Mouse (Mus musculus): ENCODE data around the gene Cd83. TPM values are rescaled to one million over a fixed set of nuclear protein-coding genes. Genes with fewer than 3 reads are reported as not detected.

The Cd83 gene
- polyA plus RNA-seq, 1 experiment from 2014 or later, result 5.7 TPM

DNA sequence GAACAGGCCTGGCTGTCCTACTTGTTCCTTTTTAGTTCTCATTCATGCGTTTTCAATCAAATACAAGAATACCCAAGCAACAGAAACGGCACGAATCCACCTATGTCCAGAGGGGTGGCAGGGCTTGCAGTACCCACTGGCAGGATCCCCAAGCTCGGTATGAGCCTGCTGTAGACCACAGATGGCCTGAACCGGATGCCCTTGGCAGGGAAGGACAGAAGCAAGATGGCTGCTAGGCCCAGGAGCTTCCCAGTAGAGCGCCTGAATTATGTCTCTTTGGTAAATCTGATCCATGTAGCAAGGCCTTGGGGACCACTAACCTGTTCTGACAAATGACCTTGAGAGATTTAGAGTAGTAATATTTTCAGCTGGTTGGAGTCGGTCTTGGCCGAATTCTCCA lies 28.9 kb downstream of the Cd83 start:
- WGBS, result 88% methylated on average over 8 of the region's 8 CpGs
- H3K9ac ChIP-seq, result no peak overlapping the region
- ATAC-seq (ENCODE audit: insufficient number of reproducible peaks, low FRiP score, low TSS enrichment, low read depth), result no peak

GRCm38 (mm10) chr13:43817461-43817860 lies 32.9 kb downstream of the Cd83 start:
- 82% methylated on average over 3 of the region's 3 CpGs for WGBS
- no peak for ATAC-seq (ENCODE audit: insufficient number of reproducible peaks, low FRiP score, low TSS enrichment, low read depth)

More for the DNA sequence above, 28.9 kb downstream of the Cd83 start:
- Histone ChIP-seq H3K36me3 (no peaks in the 10 kb centered on the region), H3K4me3 (replicated peaks) (no peak overlapping the region), H3K4me1 (no peaks in the 10 kb centered on the region), H3K9me3 (replicated peaks) (no peaks in the 10 kb centered on the region), H3K27ac (replicated peaks) (no peak overlapping the region), H3K27me3 (no peaks in the 10 kb centered on the region), H3K4me2 (replicated peaks) (no peak overlapping the region)

DNA sequence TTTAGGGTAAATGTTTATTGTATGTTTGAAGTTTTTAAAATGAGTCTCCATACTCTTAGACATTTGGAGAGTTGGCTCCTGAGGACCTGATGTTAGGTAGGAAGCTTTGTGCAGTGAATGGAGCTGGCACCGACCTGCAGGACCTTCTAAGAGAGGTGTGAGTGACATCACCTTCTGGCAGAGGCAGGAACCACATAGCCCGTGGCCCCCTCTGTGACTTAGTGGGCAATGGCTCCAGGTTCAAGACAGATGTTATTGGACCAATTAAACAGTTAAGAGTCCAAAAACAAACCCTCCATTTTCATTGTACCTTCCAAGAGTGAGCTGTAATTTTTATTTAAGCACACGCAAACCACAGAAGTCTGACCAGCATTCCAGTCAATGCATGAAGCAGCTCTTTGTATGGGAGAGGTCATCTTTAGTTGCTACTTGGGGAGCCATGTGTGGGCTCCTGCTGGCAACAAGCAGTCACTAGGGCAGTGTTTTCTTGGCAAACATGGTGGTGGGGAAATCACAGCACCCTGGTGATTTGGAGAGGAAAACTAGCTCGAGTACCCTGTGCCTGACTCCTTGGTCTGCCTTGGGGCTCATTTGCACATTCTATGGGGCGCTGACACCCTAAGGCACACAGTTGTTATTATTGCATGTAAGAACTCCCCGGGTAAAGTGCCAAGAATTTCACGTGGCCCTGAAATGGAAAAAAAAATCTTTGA lies 33.9 kb downstream of the Cd83 start:
- H3K4me1 ChIP-seq, result no peaks in the 10 kb centered on the region
- H3K27ac ChIP-seq (replicated peaks), result no peak overlapping the region
- H3K9ac ChIP-seq, result no peak overlapping the region
- no peak overlapping the region for H3K4me3 ChIP-seq (replicated peaks)
- no peak overlapping the region for H3K4me2 ChIP-seq (replicated peaks)
- 65% methylated on average over 7 of the region's 7 CpGs for WGBS
- no peak for ATAC-seq (ENCODE audit: insufficient number of reproducible peaks, low FRiP score, low TSS enrichment, low read depth)
- H3K36me3 ChIP-seq, result no peaks in the 10 kb centered on the region
- no peaks in the 10 kb centered on the region for H3K9me3 ChIP-seq (replicated peaks)
- H3K27me3 ChIP-seq, result no peaks in the 10 kb centered on the region

More at GRCm38 (mm10) chr13:43817461-43817860, 32.9 kb downstream of the Cd83 start:
- H3K4me3 ChIP-seq (replicated peaks), result no peak overlapping the region
- H3K4me2 ChIP-seq (replicated peaks), result no peak overlapping the region
- no peak overlapping the region for H3K27ac ChIP-seq (replicated peaks)
- H3K9ac ChIP-seq, result no peak overlapping the region
- H3K36me3 ChIP-seq, result no peaks in the 10 kb centered on the region
- no peaks in the 10 kb centered on the region for H3K9me3 ChIP-seq (replicated peaks)
- no peaks in the 10 kb centered on the region for H3K27me3 ChIP-seq
- H3K4me1 ChIP-seq, result no peaks in the 10 kb centered on the region

DNA sequence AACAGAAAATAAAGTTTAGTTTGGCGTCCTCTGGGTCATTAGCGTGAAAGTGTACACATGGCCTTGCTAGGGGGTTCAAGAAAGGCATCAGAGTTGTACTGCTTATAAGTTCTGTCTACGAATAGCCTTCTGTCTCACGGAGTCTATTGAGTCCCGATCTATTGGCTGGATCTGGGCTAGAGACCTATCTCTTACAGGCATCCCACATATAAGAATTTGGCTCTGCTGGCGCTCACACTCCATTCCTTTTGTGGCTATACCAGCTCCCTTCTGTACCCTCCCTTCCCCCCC lies 34.4 kb downstream of the Cd83 start:
- H3K4me3 ChIP-seq (replicated peaks), result no peak overlapping the region
- ATAC-seq (ENCODE audit: insufficient number of reproducible peaks, low FRiP score, low TSS enrichment, low read depth), result no peak
- 81% methylated on average over 6 of the region's 6 CpGs for WGBS

DNA sequence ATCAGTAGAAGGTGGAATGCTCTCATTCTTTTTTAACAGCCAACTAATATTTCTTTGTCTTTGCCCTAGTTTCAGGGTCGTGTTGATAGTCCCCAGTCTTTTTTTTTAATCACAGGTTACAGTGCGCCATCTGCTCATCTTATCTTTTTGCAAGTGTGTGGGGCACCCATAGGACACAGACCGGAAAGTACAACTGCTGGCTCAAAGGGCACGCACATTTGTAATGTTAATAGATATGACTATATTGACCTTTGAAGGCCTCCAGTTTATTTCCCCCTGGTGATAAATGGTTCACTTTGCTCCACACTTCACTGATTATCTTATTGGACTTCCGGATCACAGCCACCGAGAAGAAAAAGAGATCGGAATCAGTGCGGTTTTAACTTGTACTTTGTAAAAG lies 35.5 kb downstream of the Cd83 start:
- H3K9me3 ChIP-seq (replicated peaks), result no peaks in the 10 kb centered on the region
- H3K4me1 ChIP-seq, result no peaks in the 10 kb centered on the region
- 89% methylated on average over 8 of the region's 8 CpGs for whole genome bisulfite sequencing
- H3K36me3 ChIP-seq, result no peaks in the 10 kb centered on the region
- no peak overlapping the region for H3K9ac ChIP-seq
- H3K27me3 ChIP-seq, result no peaks in the 10 kb centered on the region
- H3K27ac ChIP-seq (replicated peaks), result no peak overlapping the region
- H3K4me2 ChIP-seq (replicated peaks), result no peak overlapping the region
- H3K4me3 ChIP-seq (replicated peaks), result no peak overlapping the region
- no peak for ATAC-seq (ENCODE audit: insufficient number of reproducible peaks, low FRiP score, low TSS enrichment, low read depth)

More for the DNA sequence above, 34.4 kb downstream of the Cd83 start:
- no peaks in the 10 kb centered on the region for H3K27me3 ChIP-seq
- no peaks in the 10 kb centered on the region for H3K4me1 ChIP-seq
- H3K27ac ChIP-seq (replicated peaks), result no peak overlapping the region
- no peak overlapping the region for H3K4me2 ChIP-seq (replicated peaks)
- H3K36me3 ChIP-seq, result no peaks in the 10 kb centered on the region
- H3K9me3 ChIP-seq (replicated peaks), result no peaks in the 10 kb centered on the region
- no peak overlapping the region for H3K9ac ChIP-seq

- WGBS, result 79% methylated on average over 4 of the region's 4 CpGs
- no peaks in the 10 kb centered on the region for H3K36me3 ChIP-seq
Observed at GRCm38 (mm10) chr13:43822306-43822705, 37.7 kb downstream of the Cd83 start.

DNA sequence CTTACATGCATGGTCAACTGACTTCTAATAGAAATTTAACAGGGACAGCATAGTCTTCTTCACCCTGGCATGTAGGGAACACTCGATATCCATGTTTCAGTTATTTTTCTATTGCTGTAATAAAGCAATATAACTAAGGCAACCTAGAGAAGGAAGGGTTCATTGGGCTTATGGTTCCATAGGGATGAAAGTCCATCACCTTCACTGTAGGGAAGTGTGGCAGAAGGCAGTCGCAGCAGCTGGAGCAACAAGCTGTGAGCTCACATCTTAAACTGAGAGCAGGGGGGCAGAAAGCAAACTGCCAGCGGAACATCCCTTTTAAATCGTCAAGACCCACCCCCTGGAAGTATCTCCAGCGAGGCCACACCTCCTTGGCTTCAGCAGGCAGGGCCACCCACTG lies 44.1 kb downstream of the Cd83 start:
- no peak overlapping the region for H3K27ac ChIP-seq (replicated peaks)
- H3K9ac ChIP-seq, result no peak overlapping the region
- H3K4me1 ChIP-seq, result no peaks in the 10 kb centered on the region
- H3K9me3 ChIP-seq (replicated peaks), result no peaks in the 10 kb centered on the region
- H3K4me2 ChIP-seq (replicated peaks), result no peak overlapping the region
- H3K27me3 ChIP-seq, result no peaks in the 10 kb centered on the region
- H3K36me3 ChIP-seq, result no peaks in the 10 kb centered on the region
- H3K4me3 ChIP-seq (replicated peaks), result no peak overlapping the region
- WGBS, result 53% methylated on average over 5 of the region's 5 CpGs
- no peak for ATAC-seq (ENCODE audit: insufficient number of reproducible peaks, low FRiP score, low TSS enrichment, low read depth)

More at GRCm38 (mm10) chr13:43822306-43822705, 37.7 kb downstream of the Cd83 start:
- no peaks in the 10 kb centered on the region for H3K9me3 ChIP-seq (replicated peaks)
- H3K4me3 ChIP-seq (replicated peaks), result no peak overlapping the region
- H3K27me3 ChIP-seq, result no peaks in the 10 kb centered on the region
- H3K9ac ChIP-seq, result no peak overlapping the region
- no peaks in the 10 kb centered on the region for H3K4me1 ChIP-seq
- no peak overlapping the region for H3K27ac ChIP-seq (replicated peaks)
- H3K4me2 ChIP-seq (replicated peaks), result no peak overlapping the region
- ATAC-seq (ENCODE audit: insufficient number of reproducible peaks, low FRiP score, low TSS enrichment, low read depth), result no peak

DNA sequence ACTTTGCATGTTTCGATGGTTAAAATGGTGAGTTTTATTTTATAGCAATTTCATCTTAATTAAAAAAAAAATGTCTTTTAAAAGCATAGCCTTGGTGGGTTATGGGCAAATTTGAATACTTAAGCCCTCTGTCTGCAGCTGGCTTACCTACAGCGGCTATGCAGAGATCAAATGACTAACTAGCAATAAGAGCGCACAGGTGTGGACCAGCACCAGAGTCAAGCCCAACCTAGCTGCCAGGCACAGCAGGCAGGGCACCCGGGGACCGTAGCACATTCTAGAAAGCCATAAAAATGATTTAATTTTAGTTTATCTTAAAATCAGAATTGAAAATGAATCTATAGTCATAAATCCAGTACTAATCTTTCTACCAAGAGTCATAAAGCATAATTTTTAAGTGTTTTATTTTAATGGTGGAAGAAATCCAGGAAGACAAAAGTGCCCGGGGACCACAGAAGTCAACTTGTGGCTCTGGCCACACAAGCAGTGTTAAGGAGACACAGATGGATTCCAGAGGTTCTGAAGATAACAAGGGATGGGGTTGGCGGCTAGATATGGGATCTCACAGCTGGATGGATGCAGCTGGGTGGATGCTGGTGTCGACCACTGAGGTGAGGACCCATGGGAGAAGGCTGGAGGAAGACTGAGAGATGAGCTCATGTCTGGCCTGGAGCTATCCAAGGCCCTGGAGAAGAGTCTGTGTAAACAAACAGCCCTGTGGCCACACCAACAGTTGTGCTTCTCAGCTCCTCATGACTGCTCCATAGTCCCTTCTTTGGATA lies 46.5 kb downstream of the Cd83 start:
- no peaks in the 10 kb centered on the region for H3K36me3 ChIP-seq
- H3K4me3 ChIP-seq (replicated peaks), result no peak overlapping the region
- no peaks in the 10 kb centered on the region for H3K9me3 ChIP-seq (replicated peaks)
- no peaks in the 10 kb centered on the region for H3K4me1 ChIP-seq
- WGBS, result 64% methylated on average over 8 of the region's 8 CpGs
- no peak overlapping the region for H3K4me2 ChIP-seq (replicated peaks)
- ATAC-seq (ENCODE audit: insufficient number of reproducible peaks, low FRiP score, low TSS enrichment, low read depth), result no peak
- no peaks in the 10 kb centered on the region for H3K27me3 ChIP-seq
- no peak overlapping the region for H3K9ac ChIP-seq
- no peak overlapping the region for H3K27ac ChIP-seq (replicated peaks)

DNA sequence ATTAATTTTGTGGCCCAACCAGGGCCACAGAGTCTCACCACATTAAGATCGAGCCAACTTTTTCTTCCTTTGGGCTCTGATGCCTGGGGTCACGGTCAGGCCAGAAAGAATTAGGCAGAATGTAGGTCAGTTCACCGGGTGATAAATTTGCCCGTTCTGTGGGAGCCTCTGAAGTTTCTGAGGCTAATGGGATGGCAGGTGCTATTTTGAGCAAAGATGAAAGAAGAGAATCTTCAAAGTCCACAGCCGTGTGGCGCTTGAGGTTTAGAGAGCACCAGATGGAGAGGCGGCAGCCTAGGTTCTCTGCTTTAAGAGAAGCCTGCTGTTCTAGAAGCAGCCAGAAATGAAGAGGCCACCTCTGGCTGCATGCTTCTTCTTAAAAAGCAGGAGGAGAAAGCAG lies 48.2 kb downstream of the Cd83 start:
- no peaks in the 10 kb centered on the region for H3K9me3 ChIP-seq (replicated peaks)
- H3K27ac ChIP-seq (replicated peaks), result no peak overlapping the region
- no peak overlapping the region for H3K4me2 ChIP-seq (replicated peaks)
- H3K4me1 ChIP-seq, result no peaks in the 10 kb centered on the region
- H3K4me3 ChIP-seq (replicated peaks), result no peak overlapping the region
- H3K36me3 ChIP-seq, result no peaks in the 10 kb centered on the region
- H3K9ac ChIP-seq, result no peak overlapping the region
- 52% methylated on average over 7 of the region's 7 CpGs for WGBS
- no peaks in the 10 kb centered on the region for H3K27me3 ChIP-seq
- ATAC-seq (ENCODE audit: insufficient number of reproducible peaks, low FRiP score, low TSS enrichment, low read depth), result no peak

DNA sequence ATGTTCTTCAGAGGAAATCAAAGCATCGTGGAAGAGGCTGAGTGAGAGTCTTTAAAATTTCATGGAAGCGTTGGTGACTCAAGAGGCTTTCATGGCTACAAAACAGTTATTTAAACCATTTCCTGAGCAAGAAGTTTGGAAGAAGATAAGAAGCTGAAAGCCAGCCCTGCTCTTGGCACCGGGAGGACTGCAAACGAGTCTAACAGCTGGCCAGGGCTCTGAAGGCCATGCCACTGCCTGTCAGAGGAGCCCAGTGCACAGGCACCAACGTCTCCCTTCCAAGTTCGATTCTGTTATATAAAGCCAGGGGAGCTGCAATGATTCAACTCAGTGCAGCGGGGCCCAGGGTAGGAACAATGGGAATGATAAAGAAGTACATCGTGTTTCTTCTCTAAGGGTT lies 51.8 kb downstream of the Cd83 start:
- H3K4me3 ChIP-seq (replicated peaks), result no peak overlapping the region
- no peak for ATAC-seq (ENCODE audit: insufficient number of reproducible peaks, low FRiP score, low TSS enrichment, low read depth)
- WGBS, result 67% methylated on average over 8 of the region's 8 CpGs

GRCm38 (mm10) chr13:43837812-43838211 lies 53.2 kb downstream of the Cd83 start:
- Histone ChIP-seq H3K36me3 (no peaks in the 10 kb centered on the region), H3K4me1 (no peaks in the 10 kb centered on the region), H3K27ac (replicated peaks) (no peak overlapping the region), H3K27me3 (no peaks in the 10 kb centered on the region), H3K9me3 (replicated peaks) (no peaks in the 10 kb centered on the region), H3K4me2 (replicated peaks) (no peak overlapping the region), H3K9ac (no peak overlapping the region), H3K4me3 (replicated peaks) (no peak overlapping the region)
- no peak for ATAC-seq (ENCODE audit: insufficient number of reproducible peaks, low FRiP score, low TSS enrichment, low read depth)
- WGBS, result 67% methylated on average over 4 of the region's 4 CpGs

More for the DNA sequence above, 51.8 kb downstream of the Cd83 start:
- Histone ChIP-seq H3K36me3 (no peaks in the 10 kb centered on the region), H3K4me2 (replicated peaks) (no peak overlapping the region), H3K27me3 (no peaks in the 10 kb centered on the region), H3K4me1 (no peaks in the 10 kb centered on the region), H3K9ac (no peak overlapping the region), H3K9me3 (replicated peaks) (no peaks in the 10 kb centered on the region), H3K27ac (replicated peaks) (no peak overlapping the region)

DNA sequence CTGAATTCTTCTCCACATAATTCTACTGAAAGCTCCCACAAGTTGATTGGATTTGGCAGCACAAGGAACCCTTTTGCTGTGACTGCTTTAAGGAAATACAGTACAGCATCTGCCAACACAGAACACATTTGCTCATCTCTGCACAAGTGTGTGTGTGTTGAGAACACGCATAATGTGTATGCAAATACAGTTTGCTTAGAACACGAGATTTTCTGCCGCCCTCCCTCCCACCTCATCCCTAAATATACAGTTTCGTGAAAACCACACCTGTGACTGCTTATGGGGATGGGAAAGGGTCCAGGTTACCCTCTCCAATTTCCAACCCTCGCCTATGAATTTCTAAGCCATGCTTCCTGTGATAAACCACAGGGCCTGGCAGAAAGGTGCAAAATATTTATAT lies 60.6 kb downstream of the Cd83 start:
- H3K9ac ChIP-seq, result no peak overlapping the region
- no peaks in the 10 kb centered on the region for H3K9me3 ChIP-seq (replicated peaks)
- no peak overlapping the region for H3K27ac ChIP-seq (replicated peaks)
- ATAC-seq (ENCODE audit: insufficient number of reproducible peaks, low FRiP score, low TSS enrichment, low read depth), result no peak
- WGBS, result 45% methylated on average over 5 of the region's 5 CpGs
- no peak overlapping the region for H3K4me2 ChIP-seq (replicated peaks)
- H3K4me3 ChIP-seq (replicated peaks), result no peak overlapping the region
- 0 out of 2 replicates have a peak, but pooled peaks cover 3% of the 10 kb centered on the region for H3K4me1 ChIP-seq
- no peaks in the 10 kb centered on the region for H3K27me3 ChIP-seq
- H3K36me3 ChIP-seq, result no peaks in the 10 kb centered on the region

Measured in embryonic facial prominence, embryonic 15.5 days (tissue).